Mouse (Mus musculus) CD8-positive naive resting alpha-beta T cell, adult 2 months (primary cell): Measurements from ENCODE around the gene Tex26.

ENCODE experiments used
- DNase-seq, 2 experiments: peaks; one replicate each; pipeline ENCODE4 v3.0.0; 2022; ENCODE audit warnings: low read depth in 2 of 2, low spot score in 2 of 2

The Tex26 gene

GRCm38 (mm10) chr5:149433618-149434017 lies 5.8 kb upstream of the Tex26 start:
- no peak for DNase-seq

DNA sequence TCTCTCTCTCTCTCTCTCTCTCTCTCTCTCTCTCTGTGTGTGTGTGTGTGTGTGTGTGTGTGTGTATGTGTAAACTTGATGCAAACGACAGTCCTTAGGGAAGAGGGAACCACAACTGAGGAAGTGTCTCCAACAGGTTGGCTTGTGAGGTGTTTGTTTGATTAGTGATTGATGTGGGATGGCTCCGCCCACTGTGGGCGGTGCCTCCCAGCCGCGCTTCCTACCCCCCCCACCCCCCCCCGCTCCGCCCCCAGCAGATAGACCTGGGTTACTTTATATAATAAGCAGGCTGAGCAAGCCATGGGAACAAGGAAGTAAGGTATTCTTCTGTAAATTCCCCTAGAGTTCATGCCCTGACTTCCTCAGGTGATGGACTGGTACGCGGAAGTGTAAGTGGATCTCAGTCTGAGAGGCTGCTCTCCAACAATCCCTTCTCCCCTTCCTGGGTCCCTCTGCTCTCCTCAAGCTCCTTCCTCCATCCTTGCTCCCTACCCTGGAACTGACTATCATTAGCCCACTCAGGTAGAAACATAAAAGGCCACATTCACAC lies 5.2 kb upstream of the Tex26 start:
- no peak for DNase-seq

DNA sequence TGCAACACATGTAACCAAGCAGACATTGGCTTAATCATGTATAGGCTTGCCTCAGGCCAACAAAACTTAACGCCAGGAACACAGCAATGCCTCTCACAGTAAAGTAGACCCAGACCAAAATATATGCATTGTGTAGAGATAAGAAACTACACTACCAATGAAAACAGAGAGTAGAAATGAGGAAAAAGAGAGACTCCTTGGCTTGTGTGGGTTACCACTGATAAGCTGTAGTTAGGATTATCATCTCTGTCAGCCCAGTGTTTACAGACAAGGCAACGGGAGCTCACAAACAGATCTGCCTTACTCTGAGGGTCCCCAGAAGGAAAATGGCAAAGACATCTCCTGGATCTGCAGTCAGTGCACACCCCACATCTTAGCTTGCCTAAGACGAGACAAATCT lies 2.9 kb upstream of the Tex26 start:
- no peak for DNase-seq

DNA sequence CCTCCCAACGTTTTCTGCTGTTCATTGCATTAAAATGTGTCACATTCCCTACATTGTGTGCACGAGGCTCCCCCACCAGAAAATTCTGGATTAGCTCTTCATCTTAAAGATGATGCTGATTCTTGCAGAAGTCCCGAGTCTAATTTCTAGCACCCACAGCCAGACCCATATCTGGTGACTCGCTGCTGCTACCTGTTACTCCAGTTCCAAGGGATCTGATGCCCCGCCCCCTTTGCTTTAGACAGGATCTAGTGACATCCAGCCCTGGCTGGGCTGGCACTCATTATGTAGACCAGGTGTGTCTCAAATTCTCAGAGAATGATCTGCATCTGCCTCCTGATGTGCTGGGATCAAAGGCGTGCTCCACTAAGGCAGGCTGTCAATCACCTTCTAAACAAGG lies 2.3 kb upstream of the Tex26 start:
- DNase-seq, result no peak

- peak in 1 of 2 experiments; percentile 19 for DNase-seq
Observed at GRCm38 (mm10) chr5:149440180-149440573, 717 bp downstream of the Tex26 start.

DNA sequence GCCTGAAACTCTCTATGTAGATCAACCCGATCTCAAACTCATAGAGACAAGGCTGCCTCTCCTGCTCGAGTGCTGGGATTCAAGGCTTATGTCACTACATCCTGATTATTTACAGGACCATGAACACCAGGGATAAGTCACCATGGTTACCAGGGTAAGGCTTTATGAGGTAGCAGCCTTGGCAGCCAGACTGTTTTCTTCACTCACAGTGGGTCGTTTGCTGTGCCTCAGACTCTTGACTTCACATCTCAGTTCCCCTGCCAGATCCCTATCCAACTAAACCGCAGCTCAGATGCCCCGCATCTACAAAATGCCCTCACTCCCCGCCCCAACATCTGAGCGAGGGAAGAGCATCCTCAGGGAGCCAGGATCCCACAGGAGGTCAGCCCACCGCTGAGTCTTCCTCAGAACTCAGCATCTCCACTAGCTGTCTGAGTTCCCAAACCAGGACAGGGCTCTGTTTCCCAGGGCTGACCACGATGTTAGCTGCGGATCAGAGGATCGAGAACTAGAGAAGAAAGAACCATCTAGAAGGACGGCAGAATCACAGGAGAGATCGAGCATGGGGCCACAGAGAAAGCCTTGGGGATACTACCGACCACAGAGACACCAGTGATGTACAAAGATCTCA lies 2.3 kb downstream of the Tex26 start:
- no peak for DNase-seq

DNA sequence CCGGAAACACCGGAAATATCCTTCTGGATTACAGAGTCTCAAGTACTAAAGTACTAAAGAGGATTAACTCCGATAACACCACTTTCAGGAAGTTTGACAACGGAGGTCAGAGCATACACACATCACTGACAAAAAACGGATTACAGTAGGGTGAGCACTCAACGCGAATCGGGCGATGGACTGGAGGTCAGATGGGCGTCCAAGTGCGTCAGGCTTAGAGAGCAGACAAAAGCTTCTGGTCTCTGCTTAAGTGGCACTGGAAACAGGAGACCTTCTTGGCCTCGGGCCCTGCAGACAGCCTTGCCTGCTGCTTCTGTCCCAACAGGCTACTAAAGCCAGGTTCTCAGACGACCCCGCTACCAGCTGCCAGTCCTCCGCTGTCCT lies 2.8 kb downstream of the Tex26 start:
- no peak for DNase-seq

- DNase-seq, result no peak
Observed at GRCm38 (mm10) chr5:149444451-149444850, 5.0 kb downstream of the Tex26 start.

- DNase-seq, result peak in 1 of 2 experiments; percentile 37
Observed at GRCm38 (mm10) chr5:149446495-149446894, 7.0 kb downstream of the Tex26 start.

DNA sequence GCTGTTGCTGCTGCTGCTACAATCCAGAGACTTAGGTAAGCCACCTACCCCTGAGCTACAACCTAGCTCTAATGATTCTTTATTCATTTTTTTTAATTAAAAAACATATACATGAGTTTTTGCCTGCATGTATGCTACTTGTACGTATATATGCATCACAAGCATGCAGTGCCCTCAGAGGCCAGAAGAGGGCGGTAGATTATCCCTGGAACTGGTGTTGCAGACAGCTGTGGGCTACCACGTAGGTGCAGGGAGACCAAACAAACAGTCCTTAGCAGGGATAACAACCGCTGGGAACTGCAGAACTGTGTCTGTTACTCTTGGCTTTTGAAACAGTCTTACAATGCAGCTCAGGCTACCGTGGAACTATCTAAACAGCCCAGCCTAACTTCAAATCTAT lies 8.3 kb downstream of the Tex26 start:
- DNase-seq, result peak in 1 of 2 experiments; percentile 28

GRCm38 (mm10) chr5:149449406-149449805 lies 9.9 kb downstream of the Tex26 start:
- no peak for DNase-seq

- no peak for DNase-seq
Observed at GRCm38 (mm10) chr5:149451209-149451681, 11.8 kb downstream of the Tex26 start.

DNA sequence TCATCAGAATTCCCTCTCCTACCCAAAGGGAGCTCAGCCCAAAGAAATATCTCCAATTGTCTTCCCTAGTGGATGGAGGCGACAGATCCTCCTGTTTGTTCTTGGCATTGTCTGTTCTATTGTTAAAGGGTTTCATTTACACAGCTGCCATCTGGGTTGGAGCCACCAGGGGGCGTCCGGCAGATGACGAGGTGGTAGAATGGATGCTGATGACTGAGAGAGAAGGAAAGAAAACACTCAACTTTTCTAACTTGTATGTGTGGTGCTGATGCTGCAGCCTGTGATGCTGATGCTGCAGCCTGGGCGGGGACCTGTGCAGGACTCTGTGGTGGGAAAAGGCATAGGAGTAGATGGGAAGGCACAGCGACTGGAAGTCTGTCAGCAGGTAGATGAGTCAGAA lies 14.8 kb downstream of the Tex26 start:
- peak; percentile 65 to 79 for DNase-seq

DNA sequence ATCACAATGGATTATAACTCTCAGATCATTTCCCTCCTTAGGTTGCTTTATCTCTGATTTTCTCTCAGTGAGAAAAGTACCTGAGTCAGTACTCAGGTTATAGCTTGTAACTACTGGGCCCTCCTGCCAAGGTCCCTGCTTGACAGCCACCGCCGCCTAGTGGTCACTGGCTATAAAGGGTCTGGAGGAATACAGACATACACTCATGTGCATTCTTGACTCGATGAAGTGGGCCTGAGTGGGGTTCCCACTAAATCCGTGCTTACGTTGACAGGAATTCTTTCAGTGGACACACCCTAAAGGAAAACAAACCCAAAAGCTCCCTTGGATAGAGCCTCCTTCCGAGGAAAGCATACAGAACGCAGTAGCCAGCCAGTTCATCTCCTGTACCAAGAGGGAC lies 17.1 kb downstream of the Tex26 start:
- DNase-seq, result no peak

GRCm38 (mm10) chr5:149462071-149462470 lies 22.6 kb downstream of the Tex26 start:
- no peak for DNase-seq

GRCm38 (mm10) chr5:149465305-149465704 lies 25.8 kb downstream of the Tex26 start:
- no peak for DNase-seq

DNA sequence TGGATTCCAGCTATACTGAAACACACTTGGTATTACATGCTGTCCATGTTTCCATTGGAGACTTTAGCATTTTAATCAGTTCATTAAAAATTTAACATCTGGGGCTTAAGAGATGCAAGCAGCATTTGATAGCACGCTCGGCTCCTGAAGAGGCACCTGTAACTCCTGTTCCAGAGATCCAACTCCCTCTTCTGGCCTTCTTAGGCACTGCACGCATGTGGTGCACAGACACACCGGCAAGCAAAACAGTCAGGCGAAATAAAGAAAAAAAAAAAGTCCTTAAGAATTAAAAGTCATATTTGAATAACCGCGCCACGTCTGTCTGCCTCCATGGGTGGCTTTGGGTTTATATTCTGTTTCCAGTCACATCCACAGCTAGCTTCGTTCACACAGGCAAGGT lies 34.7 kb downstream of the Tex26 start:
- no peak for DNase-seq

DNA sequence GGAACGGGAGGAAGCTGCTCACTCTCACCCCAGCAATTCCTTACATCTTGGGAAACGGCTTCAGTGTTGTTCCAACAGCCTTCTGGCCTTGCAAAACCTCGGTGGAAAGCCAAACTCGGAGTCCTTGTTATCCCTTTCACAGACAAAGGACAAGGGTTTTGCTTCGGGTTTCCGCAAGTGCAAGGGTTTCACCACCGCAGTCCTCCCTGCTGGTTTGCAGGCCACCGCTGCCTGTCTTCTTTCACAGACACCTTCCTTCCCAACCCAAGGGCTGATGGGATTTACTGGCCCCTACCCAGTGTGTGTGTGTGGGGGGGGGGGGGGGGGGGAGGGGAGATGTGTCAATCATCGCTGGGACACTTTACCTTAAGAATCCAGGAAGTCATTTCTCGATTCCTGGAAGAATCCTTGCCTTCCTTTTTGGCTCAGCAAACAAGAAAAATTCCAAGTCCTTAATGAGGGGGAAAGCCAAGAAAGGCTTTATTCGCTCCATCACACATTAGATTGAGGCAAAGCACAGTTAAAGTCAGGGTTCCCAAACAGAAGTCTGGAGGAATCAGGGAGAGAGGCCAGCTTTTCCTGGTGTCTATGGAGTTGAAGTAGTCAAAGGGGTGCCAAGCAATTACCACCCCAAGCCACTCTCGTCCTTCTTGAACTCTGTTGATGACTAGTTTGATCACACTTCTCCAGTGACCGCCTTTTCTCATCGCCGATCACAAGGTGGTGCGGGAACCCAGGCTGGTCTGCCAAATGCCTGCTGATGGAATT lies 35.4 kb downstream of the Tex26 start:
- DNase-seq, result no peak

DNA sequence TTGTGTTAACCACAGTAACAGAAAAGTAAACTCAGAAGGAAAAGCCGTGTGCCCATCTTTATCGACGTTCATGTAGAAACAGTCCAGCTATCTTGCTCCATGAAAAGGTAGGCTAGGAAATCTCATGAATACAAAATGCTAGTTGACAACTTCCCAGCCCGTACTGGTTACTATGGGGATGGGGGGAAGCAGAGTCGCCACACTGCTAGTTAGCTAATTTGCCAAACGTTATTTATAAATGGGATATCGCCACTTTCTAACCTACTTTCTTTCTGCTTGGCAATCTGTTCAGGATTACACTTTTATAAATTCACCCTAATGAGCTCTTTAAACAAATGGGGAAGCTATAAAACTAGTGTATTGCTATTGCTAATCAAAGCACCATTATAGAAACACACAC lies 42.5 kb downstream of the Tex26 start:
- no peak for DNase-seq

DNA sequence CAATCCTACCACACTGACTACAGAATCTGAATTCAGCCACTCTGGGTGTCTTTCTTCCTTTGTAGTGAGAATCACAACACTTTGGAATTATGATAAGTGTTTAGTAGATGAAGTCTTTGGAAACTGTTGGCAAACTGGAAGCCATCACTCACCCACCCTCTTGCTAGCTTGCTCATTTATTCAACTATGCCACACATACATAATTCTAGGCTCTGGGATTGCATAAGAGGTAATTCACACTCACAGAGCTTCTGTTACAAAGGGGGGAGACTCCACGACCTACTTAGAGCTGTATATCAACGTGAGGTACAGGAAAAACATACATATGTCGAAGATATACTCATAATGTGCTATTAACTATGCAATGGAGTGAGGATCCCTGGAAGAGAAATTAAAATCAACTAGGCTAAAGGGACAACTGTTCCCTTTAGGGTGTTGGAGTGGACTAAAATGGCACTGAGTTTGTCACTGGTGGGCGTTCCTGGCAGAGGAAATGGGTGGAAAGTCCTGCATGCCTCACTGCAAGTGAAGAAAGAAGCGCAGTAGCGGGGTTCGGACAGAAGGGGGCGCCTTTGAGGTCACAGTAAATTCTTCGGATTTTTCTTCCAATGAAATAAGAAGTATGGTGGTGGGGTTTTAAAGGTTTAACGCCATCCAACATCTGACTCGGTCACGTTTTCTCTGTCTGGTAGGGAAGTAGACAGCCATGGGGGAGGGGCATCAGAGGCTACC lies 44.0 kb downstream of the Tex26 start:
- DNase-seq, result peak; percentile 3 to 8

- DNase-seq, result no peak
Observed at GRCm38 (mm10) chr5:149484270-149484669, 44.8 kb downstream of the Tex26 start.

GRCm38 (mm10) chr5:149485447-149485846 lies 46.0 kb downstream of the Tex26 start:
- DNase-seq, result no peak
